Mouse (Mus musculus): Measurements from ENCODE around the gene Pcdh15. TPM values are rescaled to one million over a fixed set of nuclear protein-coding genes. Genes with fewer than 3 reads are reported as not detected.

Gene Pcdh15
- polyA plus RNA-seq, 1 experiment = 0.37 TPM

DNA sequence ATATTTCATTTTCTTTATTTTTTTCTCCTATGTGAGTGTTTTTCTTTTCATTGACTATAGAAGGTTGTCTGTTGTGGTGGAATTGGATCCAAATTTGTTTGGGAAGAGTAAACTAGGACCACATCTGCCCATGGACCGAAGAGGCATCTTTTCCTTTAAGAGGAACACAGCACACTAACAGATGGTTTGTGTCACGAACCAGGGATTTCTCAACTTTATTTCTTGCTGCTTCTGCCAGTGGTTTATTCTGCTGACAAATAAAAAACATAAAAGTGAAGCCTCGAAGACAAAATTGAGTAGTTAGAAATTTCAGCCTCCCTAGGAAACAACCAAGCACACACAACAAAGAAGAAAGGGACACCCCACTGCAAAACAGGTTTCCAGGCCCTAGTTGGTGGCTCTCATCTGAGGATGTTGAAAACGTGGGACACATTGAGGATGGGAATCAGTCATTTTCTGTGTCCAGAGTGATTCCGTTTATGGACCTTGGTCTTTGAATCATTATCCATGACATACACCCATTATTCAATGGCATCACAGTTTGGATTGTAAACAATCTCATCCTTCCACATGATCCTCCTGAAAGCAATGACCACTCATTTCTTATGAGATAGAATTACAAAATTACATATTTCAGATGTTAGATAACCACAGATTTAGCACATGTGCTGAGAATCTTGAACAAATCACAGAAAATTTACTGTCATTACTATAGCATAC, 1206.5 kb downstream of the Pcdh15 start:
- no peak overlapping the region for H3K4me3 ChIP-seq (ENCODE audit: insufficient read depth, low read length)
- no peak overlapping the region for H3K27ac ChIP-seq (ENCODE audit: insufficient read depth, low read length)
- TF ChIP-seq POLR2A (IDR thresholded peaks at IDR 0.05; ENCODE audit: low read depth, low read length) (no peak), CTCF (IDR thresholded peaks at IDR 0.05; ENCODE audit: borderline replicate concordance, insufficient read depth, low read length) (no peak)
- no peaks in the 10 kb centered on the region for H3K4me1 ChIP-seq (ENCODE audit: control insufficient read depth, insufficient read depth, low read length)

DNA sequence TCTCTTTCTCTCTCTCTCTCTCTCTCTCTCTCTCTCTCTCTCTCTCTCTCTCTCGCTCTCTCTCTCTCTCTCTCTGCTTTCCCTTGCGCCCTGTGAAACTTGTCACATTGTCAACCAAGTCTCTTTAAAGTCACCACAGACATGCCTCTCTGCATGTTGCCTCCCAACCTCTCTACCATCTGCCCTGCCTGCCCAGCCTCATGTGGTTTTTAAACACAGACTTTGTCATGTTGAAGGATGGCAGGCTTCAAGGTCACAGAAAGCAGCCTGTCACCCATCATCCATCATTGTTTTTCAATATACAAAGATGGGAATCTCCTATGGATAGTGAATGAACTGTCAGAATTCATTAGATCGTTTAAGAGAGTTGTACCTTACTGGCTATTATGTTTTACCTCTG, 1207.9 kb downstream of the Pcdh15 start:
- no peak for TF ChIP-seq POLR2A (IDR thresholded peaks at IDR 0.05; ENCODE audit: low read depth, low read length)
- TF ChIP-seq CTCF (IDR thresholded peaks at IDR 0.05; ENCODE audit: borderline replicate concordance, insufficient read depth, low read length) = no peak
- H3K27ac ChIP-seq (ENCODE audit: insufficient read depth, low read length) = no peak overlapping the region
- H3K4me3 ChIP-seq (ENCODE audit: insufficient read depth, low read length) = no peak overlapping the region
- H3K4me1 ChIP-seq (ENCODE audit: control insufficient read depth, insufficient read depth, low read length) = no peaks in the 10 kb centered on the region

DNA sequence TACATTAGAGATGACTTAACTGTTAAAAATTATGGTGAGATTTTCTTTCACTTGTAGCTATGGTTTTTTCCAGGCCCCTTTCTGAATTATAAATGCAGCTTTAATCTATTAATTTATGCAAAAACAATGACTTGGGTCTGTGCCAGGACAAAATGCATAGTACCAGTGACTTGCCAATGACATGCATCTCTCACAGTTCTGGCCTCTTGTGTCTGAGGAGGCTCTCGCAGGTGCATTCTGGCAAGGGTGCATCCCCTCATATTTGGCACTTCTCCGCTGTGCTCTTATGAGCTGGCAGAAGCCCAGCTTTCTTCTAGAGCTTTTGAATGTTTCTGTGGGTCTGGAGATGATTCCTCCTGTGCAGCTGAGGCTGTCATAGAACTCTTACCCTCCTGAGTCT, 1216.9 kb downstream of the Pcdh15 start:
- Histone ChIP-seq H3K27ac (ENCODE audit: insufficient read depth, low read length) (no peak overlapping the region), H3K4me3 (ENCODE audit: insufficient read depth, low read length) (no peak overlapping the region), H3K4me1 (ENCODE audit: control insufficient read depth, insufficient read depth, low read length) (no peaks in the 10 kb centered on the region)
- TF ChIP-seq CTCF (IDR thresholded peaks at IDR 0.05; ENCODE audit: borderline replicate concordance, insufficient read depth, low read length) (no peak), POLR2A (IDR thresholded peaks at IDR 0.05; ENCODE audit: low read depth, low read length) (no peak)

DNA sequence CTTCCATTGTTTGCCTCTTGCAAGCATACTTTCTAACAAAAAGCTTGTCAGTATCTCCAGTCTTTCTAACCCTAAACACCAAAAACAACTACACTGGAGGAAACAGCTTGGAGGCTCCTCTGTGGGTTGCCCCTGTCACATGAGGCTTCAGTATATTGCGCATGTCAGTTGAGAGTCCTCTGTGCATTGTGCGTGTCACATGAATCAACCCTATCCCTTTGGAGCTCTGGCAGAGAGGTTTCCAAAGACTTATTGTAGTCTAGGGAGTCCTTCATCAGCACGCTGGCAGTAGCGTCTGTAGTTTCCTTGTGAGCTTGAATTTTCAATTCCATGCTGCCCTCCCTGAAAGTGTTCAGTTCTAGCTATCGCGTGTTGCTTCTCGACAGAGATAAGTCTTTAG, 1236.3 kb downstream of the Pcdh15 start:
- Histone ChIP-seq H3K4me1 (ENCODE audit: control insufficient read depth, insufficient read depth, low read length) (no peaks in the 10 kb centered on the region), H3K4me3 (ENCODE audit: insufficient read depth, low read length) (no peak overlapping the region), H3K27ac (ENCODE audit: insufficient read depth, low read length) (no peak overlapping the region)
- TF ChIP-seq CTCF (IDR thresholded peaks at IDR 0.05; ENCODE audit: borderline replicate concordance, insufficient read depth, low read length) (no peak), POLR2A (IDR thresholded peaks at IDR 0.05; ENCODE audit: low read depth, low read length) (no peak)

DNA sequence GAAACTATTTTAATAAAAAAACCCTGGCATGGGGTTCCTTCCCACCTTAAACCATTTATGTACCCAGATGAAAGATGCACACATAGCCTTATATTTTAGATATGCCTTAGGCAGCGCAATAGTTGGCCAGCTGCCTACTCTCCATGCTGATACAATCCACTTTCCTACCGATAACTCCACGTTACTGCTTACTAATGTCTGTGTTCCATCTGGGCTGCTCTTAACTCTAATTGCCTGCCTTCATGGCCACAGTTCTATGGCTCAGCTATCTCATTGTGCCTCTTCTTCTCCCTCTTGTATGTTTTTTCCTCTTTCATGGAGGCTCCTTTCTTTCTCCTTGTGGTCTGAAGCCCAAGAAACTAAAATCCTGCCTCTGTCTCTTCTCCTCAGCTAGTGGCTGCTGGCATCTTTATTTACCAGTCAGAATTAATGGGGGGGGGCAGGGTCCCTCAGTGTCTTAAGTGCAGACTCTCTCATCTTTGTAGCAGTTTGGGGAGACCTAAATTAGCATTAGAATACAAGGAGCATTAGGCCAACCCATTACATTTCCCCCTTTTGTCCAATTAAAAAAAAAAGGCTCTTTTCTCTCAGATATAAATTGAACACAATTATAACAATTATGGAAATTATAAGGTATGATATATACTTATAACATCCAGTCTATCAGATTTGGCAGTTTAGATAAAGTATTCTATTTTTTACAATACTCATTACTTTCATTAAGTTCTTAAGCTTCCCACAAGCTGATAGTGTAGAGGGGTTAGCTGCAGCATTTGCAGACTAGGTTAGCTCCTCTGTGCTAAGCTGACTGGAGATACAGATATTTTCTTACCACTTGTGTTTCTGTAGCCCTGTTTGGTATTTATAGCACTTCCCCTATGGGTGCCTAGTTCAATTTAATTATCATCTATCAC, 1240.4 kb downstream of the Pcdh15 start:
- TF ChIP-seq POLR2A (IDR thresholded peaks at IDR 0.05; ENCODE audit: low read depth, low read length) (no peak), CTCF (IDR thresholded peaks at IDR 0.05; ENCODE audit: borderline replicate concordance, insufficient read depth, low read length) (no peak)

DNA sequence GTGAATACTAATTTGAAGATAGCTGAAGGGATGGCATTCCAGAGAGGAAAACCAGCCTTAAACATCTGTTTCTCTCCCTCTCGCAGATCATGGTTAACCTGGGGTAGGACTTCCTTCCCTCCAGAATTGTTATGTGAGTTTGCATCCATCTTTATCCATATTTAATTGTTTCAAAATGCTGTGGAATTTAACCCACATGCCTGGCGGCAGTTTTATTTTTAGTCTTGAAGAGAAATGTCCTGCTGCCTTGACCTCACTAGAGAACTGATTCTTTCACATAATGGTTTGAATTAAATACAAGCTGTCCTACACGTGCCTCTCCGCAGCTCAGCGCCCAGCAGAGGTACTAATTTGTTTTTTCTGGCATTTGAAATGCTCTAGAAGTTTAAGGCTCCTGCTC, 1260.4 kb downstream of the Pcdh15 start:
- Histone ChIP-seq H3K4me3 (ENCODE audit: insufficient read depth, low read length) (no peak overlapping the region), H3K27ac (ENCODE audit: insufficient read depth, low read length) (no peak overlapping the region), H3K4me1 (ENCODE audit: control insufficient read depth, insufficient read depth, low read length) (no peaks in the 10 kb centered on the region)
- no peak for TF ChIP-seq CTCF (IDR thresholded peaks at IDR 0.05; ENCODE audit: borderline replicate concordance, insufficient read depth, low read length)
- no peak for TF ChIP-seq POLR2A (IDR thresholded peaks at IDR 0.05; ENCODE audit: low read depth, low read length)

More for the DNA sequence above, 1240.4 kb downstream of the Pcdh15 start:
- H3K27ac ChIP-seq (ENCODE audit: insufficient read depth, low read length) = no peak overlapping the region
- no peaks in the 10 kb centered on the region for H3K4me1 ChIP-seq (ENCODE audit: control insufficient read depth, insufficient read depth, low read length)
- no peak overlapping the region for H3K4me3 ChIP-seq (ENCODE audit: insufficient read depth, low read length)

DNA sequence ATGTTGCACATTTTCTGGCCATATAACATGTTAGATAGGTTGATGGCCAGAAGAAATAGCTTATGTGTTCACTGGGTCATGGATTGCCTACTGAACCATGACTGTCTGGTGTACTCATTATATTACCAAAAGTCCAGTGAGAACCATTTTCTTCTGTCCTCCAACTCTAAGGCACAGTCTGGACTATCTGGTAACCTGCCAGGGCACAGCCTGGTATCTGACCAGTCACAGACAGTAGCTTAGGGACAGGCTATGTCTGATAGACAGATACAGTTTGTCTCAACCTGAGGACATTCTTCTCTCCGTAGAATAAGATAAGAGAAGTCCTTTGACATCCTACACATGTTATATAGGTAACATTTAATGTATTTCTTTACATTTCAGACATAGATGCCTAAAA, 1279.6 kb downstream of the Pcdh15 start:
- no peak for TF ChIP-seq CTCF (IDR thresholded peaks at IDR 0.05; ENCODE audit: borderline replicate concordance, insufficient read depth, low read length)
- no peak overlapping the region for H3K27ac ChIP-seq (ENCODE audit: insufficient read depth, low read length)
- no peaks in the 10 kb centered on the region for H3K4me1 ChIP-seq (ENCODE audit: control insufficient read depth, insufficient read depth, low read length)
- H3K4me3 ChIP-seq (ENCODE audit: insufficient read depth, low read length) = no peak overlapping the region

DNA sequence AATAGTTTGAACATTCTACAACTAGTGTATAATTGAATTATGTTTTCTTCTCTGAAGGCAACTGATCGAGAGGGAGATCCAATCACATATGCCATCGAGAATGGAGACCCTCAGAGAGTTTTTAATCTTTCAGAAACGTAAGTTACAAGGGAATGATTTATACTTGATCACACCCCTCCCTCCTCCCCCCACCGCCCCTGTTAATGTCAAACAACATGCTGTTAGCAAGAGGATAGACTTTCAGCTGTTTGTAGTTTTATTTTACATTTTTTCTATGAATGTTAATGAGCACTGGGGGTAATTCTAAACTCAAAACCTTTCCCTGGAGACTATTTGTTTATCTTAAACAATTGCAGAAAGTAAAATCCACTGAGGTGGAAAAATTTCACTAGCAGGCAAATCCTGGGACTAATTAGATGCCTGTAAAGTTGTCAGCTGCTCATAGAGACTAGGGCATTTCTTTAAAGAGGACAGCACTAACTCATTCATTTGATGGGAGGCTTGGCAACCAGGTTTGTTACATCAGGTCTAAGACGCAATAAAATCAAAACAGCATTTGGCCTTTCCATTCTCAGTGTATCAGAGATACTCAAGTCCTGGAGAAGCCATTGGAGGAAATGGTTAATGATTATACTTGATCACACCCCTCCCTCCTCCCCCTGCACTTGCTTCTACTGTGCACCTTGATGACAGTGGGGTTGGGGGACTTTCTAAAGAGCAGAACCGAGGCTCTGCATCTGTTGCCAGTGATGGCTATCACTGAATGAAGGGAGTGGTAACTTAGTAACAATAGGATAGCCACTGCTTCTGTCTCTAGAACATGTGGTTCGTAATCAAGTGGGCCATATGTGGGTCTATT, 1280.4 kb downstream of the Pcdh15 start:
- TF ChIP-seq POLR2A (IDR thresholded peaks at IDR 0.05; ENCODE audit: low read depth, low read length) (no peak), CTCF (IDR thresholded peaks at IDR 0.05; ENCODE audit: borderline replicate concordance, insufficient read depth, low read length) (no peak)

More for the DNA sequence above, 1280.4 kb downstream of the Pcdh15 start:
- Histone ChIP-seq H3K27ac (ENCODE audit: insufficient read depth, low read length) (no peak overlapping the region), H3K4me1 (ENCODE audit: control insufficient read depth, insufficient read depth, low read length) (no peaks in the 10 kb centered on the region), H3K4me3 (ENCODE audit: insufficient read depth, low read length) (no peak overlapping the region)
